Comparison of ENCODE assay signal across 15 mouse cellular contexts in the genomic region with DNA sequence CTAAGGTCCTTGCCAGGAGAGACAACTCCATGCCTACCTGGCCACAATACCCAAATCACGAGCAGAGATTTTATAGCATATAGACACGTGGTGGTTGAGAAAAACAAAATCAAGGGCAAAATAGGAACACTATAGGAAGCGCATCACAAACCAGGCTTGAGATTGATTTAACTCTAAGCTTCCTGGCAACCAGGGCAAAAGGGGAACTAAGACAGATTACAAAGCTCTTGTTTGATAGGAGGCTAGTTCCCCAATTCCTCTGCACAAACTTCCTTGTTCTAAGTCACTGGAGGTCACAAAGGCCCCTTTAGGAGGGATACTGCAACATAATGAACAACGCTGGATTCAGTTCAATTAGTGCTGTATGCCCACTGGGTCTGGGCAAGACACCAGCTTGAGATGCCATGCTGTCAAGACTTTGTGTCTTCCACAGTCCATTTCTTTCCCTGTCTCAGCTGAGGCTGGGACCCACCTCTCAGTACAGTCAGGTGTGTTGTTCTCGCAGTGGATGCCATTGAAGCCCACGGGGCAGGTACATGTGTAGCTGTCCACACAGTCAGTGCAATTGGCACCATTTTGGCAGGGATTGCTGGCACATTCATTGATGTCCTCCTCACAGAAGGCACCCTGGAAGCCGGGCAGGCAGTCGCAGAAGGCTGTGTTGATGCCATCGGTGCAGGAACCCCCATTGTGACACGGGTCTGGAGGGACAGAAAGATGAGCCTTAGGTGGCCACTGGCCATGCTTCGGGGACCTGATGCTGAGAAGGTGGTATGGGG. TPM values are rescaled to one million over a fixed set of nuclear protein-coding genes. Genes with fewer than 3 reads are reported as not detected.
DNase-seq lines count a peak whose midpoint lies in the region; ATAC-seq and TF ChIP-seq lines count a peak whose summit lies in the region.
"Had no signal": no experiment of that assay in that cellular context is flagged by ENCODE, and none has a peak within 500 bp of the region (broad histone marks: within the 10 kb centered on the region; RNA-seq: fewer than 3 reads in every experiment).

No protein-coding gene starts in this region.

- peak; percentile 58 to 84 for ATAC-seq in hematopoietic stem cell, adult 5-6 weeks (replicated peaks in 1 of 2; ENCODE audit: insufficient read depth in 1 of 2, low FRiP score in 2 of 2, low TSS enrichment in 1 of 2, low read depth in 1 of 2, poor library complexity in 2 of 2, severe bottlenecking in 2 of 2)

- no peak for TF ChIP-seq CTCF in layer of hippocampus, adult 2 months (conservative IDR thresholded peaks at IDR 0.05)
- TF ChIP-seq CTCF in MEL (IDR thresholded peaks at IDR 0.05 in 2 of 3, conservative IDR thresholded peaks at IDR 0.05 in 1 of 3; ENCODE audit: control insufficient read depth in 1 of 3, insufficient read depth in 1 of 3, low read depth in 2 of 3, low read length in 3 of 3, poor library complexity in 1 of 3, severe bottlenecking in 1 of 3) = no peak

- no peak for TF ChIP-seq POLR2A in MEL (IDR thresholded peaks at IDR 0.05; ENCODE audit: control insufficient read depth in 1 of 2, insufficient read depth in 1 of 2, low read depth in 1 of 2, low read length in 2 of 2, poor library complexity in 1 of 2)

- no peaks in the 10 kb centered on the region for H3K4me1 ChIP-seq in MEL (ENCODE audit: control insufficient read depth in 1 of 2, insufficient read depth in 2 of 2, low read length in 2 of 2)
- H3K4me1 ChIP-seq in brown adipose tissue, adult 24 weeks (ENCODE audit: control insufficient read depth, insufficient read depth, insufficient read length, low read length) = peaks cover 15% of the 10 kb centered on the region
- H3K4me1 ChIP-seq in embryonic facial prominence, embryonic 10.5 days = peaks cover 33% of the 10 kb centered on the region

- peak overlapping the region; percentile 82; the same call in 1 of the 2 replicates for H3K27ac ChIP-seq in layer of hippocampus, adult 2 months
- H3K27ac ChIP-seq in MEL (ENCODE audit: control insufficient read depth, low read depth, low read length) = no peak overlapping the region
- H3K27ac ChIP-seq in brown adipose tissue, adult 24 weeks (replicated peaks; ENCODE audit: low read depth, low read length) = peak overlapping the region; percentile 54
- no peak overlapping the region for H3K27ac ChIP-seq in embryonic facial prominence, embryonic 10.5 days (replicated peaks)
- H3K27ac ChIP-seq: heart, embryonic 15.5 days; limb, embryonic 13.5 days; lung, embryonic 15.5 days had no signal

- peaks cover 4 to 10% of the 10 kb centered on the region in 2 experiments for H3K27me3 ChIP-seq in MEL (ENCODE audit: control insufficient read depth in 1 of 2, insufficient read depth in 2 of 2, low read length in 2 of 2)
- H3K27me3 ChIP-seq in embryonic facial prominence, embryonic 10.5 days (replicated peaks; ENCODE audit: low read depth, poor library complexity, severe bottlenecking) = no peaks in the 10 kb centered on the region
- H3K27me3 ChIP-seq: CH12.LX; heart, embryonic 15.5 days; limb, embryonic 13.5 days; lung, embryonic 15.5 days had no signal

- no peaks in the 10 kb centered on the region for H3K36me3 ChIP-seq in MEL (ENCODE audit: control insufficient read depth in 1 of 2, insufficient read depth in 2 of 2, low read length in 2 of 2)
- H3K36me3 ChIP-seq in embryonic facial prominence, embryonic 10.5 days (replicated peaks) = peaks cover 100% of the 10 kb centered on the region

- no peak for TF ChIP-seq RAD21 in MEL (IDR thresholded peaks at IDR 0.05; ENCODE audit: low read depth, low read length)

- H3K4me3 ChIP-seq in layer of hippocampus, adult 2 months = no peak overlapping the region
- H3K4me3 ChIP-seq in MEL (ENCODE audit: control insufficient read depth in 1 of 2, insufficient read depth in 1 of 2, low read depth in 2 of 2, low read length in 2 of 2) = no peak overlapping the region
- H3K4me3 ChIP-seq in brown adipose tissue, adult 24 weeks (ENCODE audit: insufficient read depth, low read depth, low read length) = no peak overlapping the region
- H3K4me3 ChIP-seq in embryonic facial prominence, embryonic 10.5 days = no peak overlapping the region
- H3K4me3 ChIP-seq: heart, embryonic 15.5 days; limb, embryonic 13.5 days; lung, embryonic 15.5 days had no signal

- peak; percentile 42 to 87; a peak in 3 of 4 replicates for TF ChIP-seq EP300 in MEL (IDR thresholded peaks at IDR 0.05; ENCODE audit: low read depth in 1 of 2, low read length in 2 of 2)

- H3K9ac ChIP-seq in MEL (ENCODE audit: control insufficient read depth, low read depth, low read length, poor library complexity, severe bottlenecking) = no peak overlapping the region
- H3K9ac ChIP-seq: heart, embryonic 15.5 days; limb, embryonic 13.5 days; lung, embryonic 15.5 days had no signal

- no peak for DNase-seq in layer of hippocampus, adult 2 months (ENCODE audit: low spot score in 2 of 2)
- DNase-seq in layer of hippocampus, adult 18-20 months (ENCODE audit: low spot score in 2 of 2) = no peak
- peak; percentile 84 for DNase-seq in MEL (ENCODE audit: low read depth, low spot score)
- DNase-seq in urinary bladder, postnatal 36 days (ENCODE audit: low spot score in 2 of 2) = no peak
- DNase-seq in embryonic facial prominence, embryonic 10.5 days (ENCODE audit: low spot score) = no peak
- DNase-seq in lung, postnatal 4 days = no peak
- DNase-seq: adrenal gland, adult 8-10 months; kidney, postnatal 10 days; layer of hippocampus, postnatal 36 days had no signal

- 89% methylated on average over 11 of the region's 11 CpGs for WGBS in embryonic facial prominence, embryonic 10.5 days

- no peaks in the 10 kb centered on the region for H3K79me2 ChIP-seq in MEL (ENCODE audit: control insufficient read depth, insufficient read depth, low read length, poor library complexity)

- no peaks in the 10 kb centered on the region for H3K9me3 ChIP-seq in MEL (replicated peaks; ENCODE audit: insufficient read depth, low read length)
- H3K9me3 ChIP-seq in embryonic facial prominence, embryonic 10.5 days = no peaks in the 10 kb centered on the region
- H3K9me3 ChIP-seq: heart, embryonic 15.5 days; limb, embryonic 13.5 days; lung, embryonic 15.5 days had no signal

TF ChIP-seq in MEL, 35 proteins besides CTCF, POLR2A, EP300 and RAD21:
- no peak for TF ChIP-seq CHD1 (IDR thresholded peaks at IDR 0.05; ENCODE audit: low read depth, low read length)
- no peak for TF ChIP-seq JUND (IDR thresholded peaks at IDR 0.05; ENCODE audit: low read depth, low read length)
- TF ChIP-seq SIN3A (IDR thresholded peaks at IDR 0.05; ENCODE audit: low read length) = no peak
- TF ChIP-seq GATA1 (IDR thresholded peaks at IDR 0.05; ENCODE audit: low read depth, low read length) = peak; percentile 74
- no peak for TF ChIP-seq MAX (IDR thresholded peaks at IDR 0.05; ENCODE audit: low read length)
- no peak for TF ChIP-seq ZKSCAN1 (IDR thresholded peaks at IDR 0.05; ENCODE audit: low read depth, low read length)
- TF ChIP-seq MXI1 (IDR thresholded peaks at IDR 0.05; ENCODE audit: low read depth, low read length) = peak; percentile 42; the same call in 1 of the 2 replicates
- TF ChIP-seq KAT2A (conservative IDR thresholded peaks at IDR 0.05; ENCODE audit: low read depth, low read length) = no peak
- peak; percentile 39; the same call in 1 of the 2 replicates for TF ChIP-seq ELF1 (IDR thresholded peaks at IDR 0.05; ENCODE audit: low read depth, low read length)
- TF ChIP-seq RCOR1 (IDR thresholded peaks at IDR 0.05; ENCODE audit: low read depth, low read length) = peak; percentile 100
- peak; percentile 77; the same call in 1 of the 2 replicates for TF ChIP-seq MYC (IDR thresholded peaks at IDR 0.05; ENCODE audit: low read depth, low read length)
- TF ChIP-seq NELFE (IDR thresholded peaks at IDR 0.05; ENCODE audit: low read depth, low read length) = no peak
- TF ChIP-seq SMC3 (IDR thresholded peaks at IDR 0.05; ENCODE audit: low read depth, low read length) = 0 out of 2 replicates have a peak, but pooled peaks have one; percentile 8

RNA-seq across cellular contexts. Expression of gene Sec16a, which starts 27.5 kb away (rescaled TPM):
- total RNA-seq in layer of hippocampus, adult 2 months (2021) = 10 to 100 TPM; 49.3 to 51.3 TPM
- total RNA-seq in layer of hippocampus, adult 18-20 months (2021) = 10 to 100 TPM; 50.3 to 50.4 TPM
- total RNA-seq in MEL (2012; rRNA removed) = 20.3 and 21.4 TPM in 2 replicates
- polyA plus RNA-seq in MEL (2012; ENCODE audit: insufficient read depth in 1 of 2, insufficient read length in 2 of 2, low read depth in 1 of 2, low replicate concordance in 2 of 2, missing spikeins in 1 of 2) = 10 to 100 TPM in 1 of 2 experiments, not detected in 1; 38.0 TPM
- polyA plus RNA-seq in brown adipose tissue, adult 24 weeks (2012; ENCODE audit: insufficient read depth, insufficient read length, missing spikeins) = 21.0 and 21.6 TPM in 2 replicates
- 30.8 and 50.0 TPM in 2 replicates for total RNA-seq in hematopoietic stem cell, adult 5-6 weeks (2017)
- 30.4 and 32.1 TPM in 2 replicates for polyA plus RNA-seq in embryonic facial prominence, embryonic 10.5 days (2016; fragmentation: Nextera tagmentation; extraction: Ambion mirVana)

RNA-seq across cellular contexts. Expression of gene Notch1, which starts 44.0 kb away (rescaled TPM):
- 10 to 100 TPM; 32.7 to 35.7 TPM for total RNA-seq in layer of hippocampus, adult 2 months (2021)
- 10 to 100 TPM; 26.4 to 26.9 TPM for total RNA-seq in layer of hippocampus, adult 18-20 months (2021)
- total RNA-seq in MEL (2012; rRNA removed) = 0.39 TPM in 1 of 2 replicates, not detected in the other
- under 1 TPM in 1 of 2 experiments, not detected in 1; 0.06 TPM for polyA plus RNA-seq in MEL (2012; ENCODE audit: insufficient read depth in 1 of 2, insufficient read length in 2 of 2, low read depth in 1 of 2, low replicate concordance in 2 of 2, missing spikeins in 1 of 2)
- polyA plus RNA-seq in brown adipose tissue, adult 24 weeks (2012; ENCODE audit: insufficient read depth, insufficient read length, missing spikeins) = 5.6 and 8.9 TPM in 2 replicates
- total RNA-seq in hematopoietic stem cell, adult 5-6 weeks (2017) = 21.6 and 23.7 TPM in 2 replicates
- 17.1 and 20.3 TPM in 2 replicates for polyA plus RNA-seq in embryonic facial prominence, embryonic 10.5 days (2016; fragmentation: Nextera tagmentation; extraction: Ambion mirVana)

Comparison
In these comparisons a context has a peak if more than half of its experiments do, and no peak if none do; other contexts are left out.
1. H3K27ac ChIP-seq: peak in layer of hippocampus, adult 2 months (single experiment) and brown adipose tissue, adult 24 weeks (single experiment); none in MEL (single experiment) and embryonic facial prominence, embryonic 10.5 days (single experiment).
2. RNA of gene Notch1, which starts 44.0 kb away (total RNA-seq): 32.7 to 35.7 TPM in layer of hippocampus, adult 2 months, 26.4 to 26.9 TPM in layer of hippocampus, adult 18-20 months and 21.6 to 23.7 TPM in hematopoietic stem cell, adult 5-6 weeks; 0.39 TPM in MEL; every median in the first group is over 10 times any median in the second.